ENCODE assay signal across 24 mouse cellular contexts in the genomic region with DNA sequence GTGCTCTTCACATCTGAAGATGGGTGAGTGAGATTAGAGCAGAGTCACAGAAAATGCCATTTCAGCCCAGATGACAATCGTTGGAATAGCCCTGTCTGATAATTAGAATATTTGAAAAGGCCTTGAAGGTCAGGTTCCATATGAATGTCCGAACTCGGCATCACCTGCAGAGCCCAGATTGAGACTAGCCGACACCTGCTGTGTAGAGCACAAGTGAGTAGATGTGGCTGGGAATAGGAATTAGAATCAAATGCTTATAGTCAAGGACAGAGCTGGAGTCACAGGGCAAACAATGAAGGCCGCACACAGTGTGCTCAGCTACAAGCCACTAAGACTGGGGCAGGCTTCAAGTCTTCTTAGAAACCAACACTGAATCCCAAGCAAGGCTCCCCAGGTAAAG.
"Had no signal": no experiment of that assay in that cellular context is flagged by ENCODE, and none has a peak within 500 bp of the region (broad histone marks: within the 10 kb centered on the region; RNA-seq: fewer than 3 reads in every experiment).

No protein-coding gene starts in this region.

- H3K36me3 ChIP-seq: forebrain, embryonic 15.5 days had no signal

- H3K27me3 ChIP-seq: embryonic facial prominence, embryonic 12.5 days; embryonic facial prominence, embryonic 13.5 days; embryonic facial prominence, embryonic 15.5 days; forebrain, embryonic 13.5 days; forebrain, embryonic 15.5 days had no signal

- H3K27ac ChIP-seq: embryonic facial prominence, embryonic 10.5 days; embryonic facial prominence, embryonic 12.5 days; embryonic facial prominence, embryonic 13.5 days; embryonic facial prominence, embryonic 15.5 days; forebrain, embryonic 10.5 days; forebrain, embryonic 13.5 days; forebrain, embryonic 15.5 days; gastrocnemius, adult 2 months; heart, adult 2 months had no signal

- DNase-seq: cerebellum, adult 9-10 months; cerebellum, adult 9-11 months; cerebellum, postnatal 10 days; cerebellum, postnatal 14 days; cerebellum, postnatal 36 days; embryo, embryonic 11 days; forebrain, postnatal 0 days; gastrocnemius, adult 2 months; gastrocnemius, postnatal 10 days; gastrocnemius, postnatal 14 days; gastrocnemius, postnatal 25 days; gastrocnemius, postnatal 36 days; heart, adult 18-20 months; heart, adult 2 months had no signal

- H3K4me2 ChIP-seq: embryonic facial prominence, embryonic 12.5 days; embryonic facial prominence, embryonic 13.5 days; embryonic facial prominence, embryonic 15.5 days; forebrain, embryonic 13.5 days; forebrain, embryonic 15.5 days had no signal

- ATAC-seq: forebrain, embryonic 13.5 days; forebrain, embryonic 14.5 days; forebrain, embryonic 15.5 days; forebrain, embryonic 16.5 days; forebrain, postnatal 0 days had no signal

- H3K9ac ChIP-seq: embryonic facial prominence, embryonic 12.5 days; embryonic facial prominence, embryonic 13.5 days; embryonic facial prominence, embryonic 15.5 days; forebrain, embryonic 13.5 days; forebrain, embryonic 15.5 days; forebrain, postnatal 0 days had no signal

- H3K4me3 ChIP-seq: embryonic facial prominence, embryonic 10.5 days; embryonic facial prominence, embryonic 12.5 days; embryonic facial prominence, embryonic 13.5 days; embryonic facial prominence, embryonic 15.5 days; erythroblast, embryonic 14.5 days; forebrain, embryonic 10.5 days; forebrain, embryonic 13.5 days; forebrain, embryonic 15.5 days; gastrocnemius, adult 2 months; heart, adult 2 months had no signal

- H3K9me3 ChIP-seq: embryonic facial prominence, embryonic 10.5 days; embryonic facial prominence, embryonic 12.5 days; embryonic facial prominence, embryonic 13.5 days; embryonic facial prominence, embryonic 15.5 days; forebrain, embryonic 13.5 days; forebrain, embryonic 15.5 days had no signal
